Mouse (Mus musculus) limb, embryonic 14.5 days (tissue): ENCODE measurements around the gene Nr6a1. TPM values are rescaled to one million over a fixed set of nuclear protein-coding genes. Genes with fewer than 3 reads are reported as not detected.

ENCODE experiments used
- ATAC-seq: fragments of 200-750 bp; cut with Nextera tagmentation; 2 replicates; pipeline ENCODE4 v1.8.0; 2017; ENCODE audit warnings: low read depth, moderate number of reproducible peaks, moderate TSS enrichment; ENCODE audit not compliant: low FRiP score
- DNase-seq: peaks from one replicate; pipeline ENCODE4 v3.0.0-alpha.2; 2015; ENCODE audit warnings: low spot score
- H3K27ac ChIP-seq: fragments of 300-500 bp; sonication (generic); replicated peaks from 2 replicates; pipeline ENCODE4 v1.5.1; 2014; ENCODE audit warnings: low read depth, mild to moderate bottlenecking, low read length, moderate library complexity, mixed read lengths
- H3K27me3 ChIP-seq: fragments of 300-500 bp; sonication (generic); 2 replicates; pipeline ENCODE4 v1.6.1; 2014; ENCODE audit warnings: low read length, mixed read lengths; ENCODE audit not compliant: control insufficient read depth, insufficient read depth
- H3K36me3 ChIP-seq: fragments of 300-500 bp; sonication (generic); 2 replicates; pipeline ENCODE4 v1.6.1; 2014; ENCODE audit warnings: mild to moderate bottlenecking, low read length, moderate library complexity, mixed read lengths; ENCODE audit not compliant: control insufficient read depth, insufficient read depth
- H3K4me1 ChIP-seq: fragments of 300-500 bp; sonication (generic); 2 replicates; pipeline ENCODE4 v1.6.1; 2014; ENCODE audit warnings: antibody characterized with exemption, low read length, mixed read lengths; ENCODE audit not compliant: control insufficient read depth, insufficient read depth
- H3K4me2 ChIP-seq: fragments of 300-500 bp; sonication (generic); replicated peaks from 2 replicates; pipeline ENCODE4 v1.6.1; 2014; ENCODE audit warnings: low read depth, mild to moderate bottlenecking, low read length, moderate library complexity; ENCODE audit not compliant: severe bottlenecking
- H3K4me3 ChIP-seq: fragments of 300-500 bp; sonication (generic); replicated peaks from 2 replicates; pipeline ENCODE4 v1.5.1; 2014; ENCODE audit warnings: low read length
- H3K9ac ChIP-seq: fragments of 300-500 bp; sonication (generic); 2 replicates; pipeline ENCODE4 v1.6.1; 2014; ENCODE audit warnings: mild to moderate bottlenecking, low read depth, low read length, moderate library complexity; ENCODE audit not compliant: severe bottlenecking
- H3K9me3 ChIP-seq: fragments of 300-500 bp; sonication (generic); 2 replicates; pipeline ENCODE4 v1.6.1; 2016; ENCODE audit warnings: low read length; ENCODE audit not compliant: control insufficient read depth
- POLR2A ChIP-seq: fragments of 200-500 bp; IDR thresholded peaks from 2 replicates; pipeline ENCODE4 v1.8.0; 2012; ENCODE audit warnings: inconsistent platforms, mild to moderate bottlenecking, moderate library complexity, borderline replicate concordance; ENCODE audit not compliant: insufficient read depth, insufficient read length; ENCODE audit errors: extremely low read depth
- WGBS: fragments of 180-500 bp; shearing (Covaris S2); extraction: QIAGEN DNeasy Blood & Tissue Kit; methylation state at CpG from one replicate; pipeline ENCODE4 v1.1.7; 2014; 5-methylcytosine and 5-hydroxymethylcytosine counted together
- microRNA-seq: library from miRNA; unstranded; fragments of <30 nt; microRNA quantifications from one replicate; pipeline ENCODE4, GENCODE M21; 2016
- polyA plus RNA-seq, 2 experiments: library from polyadenylated mRNA; depleted of rRNA in 1 of 2; stranded (reverse) in 1 of 2; unstranded in 1 of 2; fragments of >200 nt; fragmentation: Nextera tagmentation in 1 of 2; extraction: Ambion mirVana in 1 of 2; gene quantifications; 2 replicates each; pipeline versions ENCODE4 v1.2.1 to v1.2.3; 2012 to 2014

The Nr6a1 gene
- polyA plus RNA-seq, 2 experiments: 1.2 to 2.4 TPM

- H3K27ac ChIP-seq: no peak overlapping the region
- H3K4me1 ChIP-seq: no peaks in the 10 kb centered on the region
- H3K27me3 ChIP-seq: no peaks in the 10 kb centered on the region
- WGBS: 53% methylated on average over 9 of the region's 9 CpGs
- H3K4me2 ChIP-seq: no peak overlapping the region
- H3K36me3 ChIP-seq: no peaks in the 10 kb centered on the region
- no peak for TF ChIP-seq POLR2A
- ATAC-seq: no peak
- H3K4me3 ChIP-seq: no peak overlapping the region
- H3K9me3 ChIP-seq: no peaks in the 10 kb centered on the region
- no peak for DNase-seq
- H3K9ac ChIP-seq: no peak overlapping the region
Measured at GRCm38 (mm10) chr2:38675366-38675969, 252.0 kb downstream of the Nr6a1 start.

Small RNAs within 50 kb of the gene (microRNA-seq; reads per million reads assigned to microRNA genes)
- gene Mir181a-2: 173 reads per million, percentile 54 among the genes with 10 or more reads in this experiment
- gene Mir181b-2: 2,400 reads per million, percentile 80 among the genes with 10 or more reads in this experiment

Other genes starting within 250 kb of the Nr6a1 start
- 0.06 and 0.10 TPM in 2 replicates for gene Nr5a1, start 213.1 kb downstream of the Nr6a1 start, polyA plus RNA-seq (2012; rRNA removed)
- not detected in 2 replicates for gene Nr5a1, start 213.1 kb downstream of the Nr6a1 start, polyA plus RNA-seq (2014; fragmentation: Nextera tagmentation; extraction: Ambion mirVana)
- gene Olfml2a, start 4.3 kb upstream of the Nr6a1 start, polyA plus RNA-seq (2012; rRNA removed): 7.6 and 8.1 TPM in 2 replicates
- gene Olfml2a, start 4.3 kb upstream of the Nr6a1 start, polyA plus RNA-seq (2014; fragmentation: Nextera tagmentation; extraction: Ambion mirVana): 7.8 and 8.9 TPM in 2 replicates
- 0.58 and 0.98 TPM in 2 replicates for gene Wdr38, start 69.8 kb upstream of the Nr6a1 start, polyA plus RNA-seq (2012; rRNA removed)
- 1.3 TPM in 2 replicates for gene Wdr38, start 69.8 kb upstream of the Nr6a1 start, polyA plus RNA-seq (2014; fragmentation: Nextera tagmentation; extraction: Ambion mirVana)
- gene Arpc5l, start 77.7 kb upstream of the Nr6a1 start, polyA plus RNA-seq (2012; rRNA removed): 49.8 and 61.7 TPM in 2 replicates
- 116 and 122 TPM in 2 replicates for gene Arpc5l, start 77.7 kb upstream of the Nr6a1 start, polyA plus RNA-seq (2014; fragmentation: Nextera tagmentation; extraction: Ambion mirVana)
- 448 and 806 TPM in 2 replicates for gene Rpl35, start 77.9 kb upstream of the Nr6a1 start, polyA plus RNA-seq (2012; rRNA removed)
- gene Rpl35, start 77.9 kb upstream of the Nr6a1 start, polyA plus RNA-seq (2014; fragmentation: Nextera tagmentation; extraction: Ambion mirVana): 1,031 and 1,116 TPM in 2 replicates
- 36.7 and 37.9 TPM in 2 replicates for gene Golga1, start 137.9 kb upstream of the Nr6a1 start, polyA plus RNA-seq (2012; rRNA removed)
- gene Golga1, start 137.9 kb upstream of the Nr6a1 start, polyA plus RNA-seq (2014; fragmentation: Nextera tagmentation; extraction: Ambion mirVana): 30.9 and 32.3 TPM in 2 replicates